Mouse (Mus musculus) testis, adult 2 months (tissue): ENCODE results near the gene Vav2. TPM values are rescaled to one million over a fixed set of nuclear protein-coding genes. Genes with fewer than 3 reads are reported as not detected.

ENCODE experiments used
- H3K27ac ChIP-seq: fragments of 200-500 bp; 2 replicates; pipeline ENCODE4 v1.5.1; 2012; ENCODE audit warnings: low read depth, low read length; ENCODE audit not compliant: control insufficient read depth, insufficient read depth
- H3K27me3 ChIP-seq: fragments of 200-500 bp; 2 replicates; pipeline ENCODE4 v1.6.1; 2012; ENCODE audit warnings: mild to moderate bottlenecking, low read length, moderate library complexity; ENCODE audit not compliant: control insufficient read depth, insufficient read depth
- H3K36me3 ChIP-seq: fragments of 200-500 bp; 2 replicates; pipeline ENCODE4 v1.6.1; 2012; ENCODE audit warnings: mild to moderate bottlenecking, low read length; ENCODE audit not compliant: control insufficient read depth, insufficient read depth
- H3K4me1 ChIP-seq: fragments of 200-500 bp; 2 replicates; pipeline ENCODE4 v1.6.1; 2012; ENCODE audit warnings: low read length; ENCODE audit not compliant: control insufficient read depth, insufficient read depth
- H3K4me3 ChIP-seq: fragments of 200-500 bp; 2 replicates; pipeline ENCODE4 v1.5.1; 2012; ENCODE audit warnings: low read depth, mild to moderate bottlenecking, low read length, moderate library complexity, mixed read lengths; ENCODE audit not compliant: control insufficient read depth
- CTCF ChIP-seq: fragments of 200-500 bp; IDR thresholded peaks from 2 replicates; pipeline ENCODE4 v1.5.1; 2012; ENCODE audit warnings: low read depth, mild to moderate bottlenecking, inconsistent platforms, low read length, moderate library complexity; ENCODE audit not compliant: control insufficient read depth, insufficient read depth, insufficient replicate concordance
- POLR2A ChIP-seq: fragments of 200-500 bp; IDR thresholded peaks from 2 replicates; pipeline ENCODE4 v1.6.1; 2012; ENCODE audit warnings: low read depth, mild to moderate bottlenecking, inconsistent platforms, low read length, moderate library complexity; ENCODE audit not compliant: control insufficient read depth
- polyA plus RNA-seq: library from polyadenylated mRNA; depleted of rRNA; stranded (reverse); fragments of >200 nt; gene quantifications from 2 replicates; pipeline ENCODE4 v1.2.3, GENCODE M21; 2012

Vav2 gene
- polyA plus RNA-seq, 1 experiment, result 35.7 TPM

DNA sequence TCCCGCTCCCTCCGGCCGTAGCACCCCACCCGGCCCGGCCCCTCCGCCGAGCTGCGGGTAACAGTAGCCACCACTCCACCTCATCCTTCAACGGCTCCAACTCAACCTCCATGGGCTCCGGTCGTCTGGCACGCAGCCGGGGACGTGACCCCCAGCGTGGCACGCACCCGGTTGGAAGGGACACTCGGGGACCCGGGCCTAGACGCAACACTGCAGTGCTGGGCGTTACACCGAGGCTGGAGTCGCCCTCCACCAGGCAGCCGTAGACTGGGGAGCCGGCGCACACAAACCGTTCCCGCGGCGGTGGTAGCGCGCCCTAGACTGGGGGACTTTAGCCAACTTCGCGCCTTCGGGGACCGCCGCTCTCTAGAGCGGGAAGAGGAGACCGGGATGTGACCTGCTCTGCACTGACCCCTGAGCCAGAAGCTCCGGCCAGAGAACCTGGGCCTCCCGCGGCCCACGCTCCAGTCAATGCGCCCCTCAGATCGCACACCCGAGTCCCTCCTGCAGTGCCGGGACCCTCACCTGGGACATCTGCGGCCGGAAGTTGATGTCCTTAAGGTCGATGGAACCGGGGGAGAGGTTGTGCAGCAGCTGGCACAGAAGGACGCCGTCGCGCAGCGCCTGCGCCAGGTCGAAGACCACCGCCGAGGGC, 955 bp downstream of the Vav2 start:
- Histone ChIP-seq H3K27me3 (no peaks in the 10 kb centered on the region), H3K4me1 (peaks cover 27% of the 10 kb centered on the region), H3K27ac (0 out of 2 replicates have a peak overlapping the region, but pooled peaks have one; percentile 19), H3K36me3 (no peaks in the 10 kb centered on the region), H3K4me3 (peak overlapping the region; percentile 85)
- no peak for TF ChIP-seq CTCF
- no peak for TF ChIP-seq POLR2A

DNA sequence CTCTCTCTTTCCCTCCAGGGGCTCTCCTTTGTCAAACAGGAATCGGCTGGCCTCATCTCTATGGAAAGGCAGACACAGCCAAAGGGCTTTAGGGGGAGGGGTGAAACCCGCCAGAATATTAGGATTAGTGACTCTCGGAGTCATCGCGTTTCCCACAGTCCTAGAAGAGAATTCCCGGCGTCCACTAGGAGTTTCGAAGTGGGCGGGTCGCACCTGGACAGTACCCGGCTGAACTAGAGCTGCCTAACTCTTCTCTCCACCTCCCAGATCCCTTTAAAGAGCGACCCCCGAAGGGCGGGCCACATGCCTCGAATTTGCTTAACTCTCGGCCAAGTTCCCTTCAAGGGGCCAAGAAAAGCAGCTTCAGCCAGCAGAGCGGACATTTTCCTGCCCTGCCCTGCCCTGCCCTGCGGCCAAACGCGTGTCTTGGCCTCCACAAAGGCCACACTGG, 1.6 kb downstream of the Vav2 start:
- Histone ChIP-seq H3K4me3 (peak overlapping the region; percentile 85), H3K27ac (no peak overlapping the region), H3K36me3 (no peaks in the 10 kb centered on the region), H3K4me1 (peaks cover 27% of the 10 kb centered on the region), H3K27me3 (no peaks in the 10 kb centered on the region)
- TF ChIP-seq CTCF (no peak), POLR2A (no peak)

DNA sequence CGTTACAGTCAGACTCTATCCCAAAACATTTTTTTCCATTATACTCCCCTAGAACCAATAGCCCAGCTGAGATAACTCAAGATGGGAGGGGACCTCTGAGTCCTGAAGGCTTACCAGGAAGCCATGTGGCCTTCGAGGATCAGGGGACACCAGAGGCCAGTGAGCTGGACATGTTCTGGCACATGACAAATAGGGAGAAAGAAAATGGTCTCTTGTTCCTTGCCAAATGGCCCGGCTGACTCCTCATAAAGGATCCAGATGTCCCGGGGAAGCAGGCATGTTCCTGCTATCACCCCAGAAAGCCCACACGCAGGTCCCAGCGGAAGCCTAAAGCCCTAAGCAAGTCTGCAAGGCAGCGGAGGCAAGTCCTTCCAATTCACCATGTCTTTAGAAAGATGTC, 3.2 kb downstream of the Vav2 start:
- H3K27me3 ChIP-seq, result no peaks in the 10 kb centered on the region
- H3K4me1 ChIP-seq, result peaks cover 27% of the 10 kb centered on the region
- H3K4me3 ChIP-seq, result no peak overlapping the region
- no peak overlapping the region for H3K27ac ChIP-seq
- no peaks in the 10 kb centered on the region for H3K36me3 ChIP-seq
- TF ChIP-seq POLR2A (no peak), CTCF (no peak)

DNA sequence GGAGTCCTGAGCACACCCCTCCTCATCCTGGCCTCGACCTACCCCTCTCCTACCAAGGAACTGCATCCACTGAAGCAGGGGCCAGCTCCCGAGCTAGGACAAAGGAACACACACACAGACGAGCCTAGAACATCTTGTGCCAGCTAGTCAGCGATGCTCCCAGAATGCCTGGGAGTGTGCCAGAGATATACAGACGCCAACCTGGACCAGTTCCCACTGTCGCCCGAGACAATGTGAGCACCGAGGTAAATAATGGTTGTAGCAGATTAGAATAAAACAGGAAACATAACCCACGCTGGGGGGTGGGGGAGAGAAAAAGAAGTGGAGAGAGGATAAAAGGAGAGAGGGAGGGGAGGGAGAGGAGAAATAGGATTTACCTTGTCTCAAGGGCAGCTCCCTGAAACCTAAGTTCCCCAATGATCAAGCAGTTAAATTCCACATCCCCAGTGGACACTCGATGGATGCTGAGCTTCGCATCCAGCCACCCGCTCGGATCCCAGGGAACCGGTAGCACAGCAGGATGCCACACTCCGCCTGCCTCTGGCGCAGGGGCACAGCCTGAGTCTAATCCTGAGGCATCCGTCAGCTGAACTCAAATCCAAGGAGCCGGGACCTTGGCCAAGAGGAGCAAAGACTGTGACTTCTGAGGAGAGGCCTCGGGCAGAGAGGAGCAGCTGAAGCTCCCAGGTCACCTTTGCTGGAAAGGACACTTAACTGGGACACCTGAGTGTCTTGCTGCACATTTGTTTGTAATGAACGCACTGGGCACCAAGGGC, 5.4 kb downstream of the Vav2 start:
- no peak overlapping the region for H3K4me3 ChIP-seq
- no peak overlapping the region for H3K27ac ChIP-seq

DNA sequence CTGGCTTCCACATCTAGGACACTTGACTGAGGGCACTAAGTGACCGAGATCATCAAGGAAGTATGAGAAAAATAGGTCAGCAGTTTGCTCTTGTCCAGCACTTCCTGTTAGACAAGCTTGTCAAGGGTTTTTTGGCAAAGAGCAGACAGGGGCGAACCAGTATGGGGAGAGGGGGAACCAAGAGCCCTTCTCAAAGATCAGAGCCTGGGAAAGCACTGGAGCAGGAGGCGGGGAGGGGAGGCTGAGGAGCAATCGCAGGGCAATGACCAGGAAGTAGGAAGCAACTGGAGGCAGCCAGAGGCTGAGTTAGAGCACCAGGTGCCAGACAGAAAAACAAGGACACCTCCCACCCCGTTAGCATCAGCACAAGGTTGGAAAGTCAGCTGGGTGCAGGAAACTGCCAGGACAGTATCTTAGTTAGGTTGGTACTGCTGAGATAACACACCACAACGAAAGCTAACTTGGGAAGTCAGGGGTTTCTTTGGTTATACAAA, 8.2 kb downstream of the Vav2 start:
- Histone ChIP-seq H3K27me3 (no peaks in the 10 kb centered on the region), H3K27ac (no peak overlapping the region), H3K4me3 (no peak overlapping the region), H3K4me1 (peaks cover 2% of the 10 kb centered on the region), H3K36me3 (no peaks in the 10 kb centered on the region)
- TF ChIP-seq CTCF (no peak), POLR2A (no peak)

More for the DNA sequence above, 5.4 kb downstream of the Vav2 start:
- no peaks in the 10 kb centered on the region for H3K36me3 ChIP-seq
- H3K4me1 ChIP-seq, result peaks cover 17% of the 10 kb centered on the region
- TF ChIP-seq POLR2A (no peak), CTCF (no peak)
- no peaks in the 10 kb centered on the region for H3K27me3 ChIP-seq

DNA sequence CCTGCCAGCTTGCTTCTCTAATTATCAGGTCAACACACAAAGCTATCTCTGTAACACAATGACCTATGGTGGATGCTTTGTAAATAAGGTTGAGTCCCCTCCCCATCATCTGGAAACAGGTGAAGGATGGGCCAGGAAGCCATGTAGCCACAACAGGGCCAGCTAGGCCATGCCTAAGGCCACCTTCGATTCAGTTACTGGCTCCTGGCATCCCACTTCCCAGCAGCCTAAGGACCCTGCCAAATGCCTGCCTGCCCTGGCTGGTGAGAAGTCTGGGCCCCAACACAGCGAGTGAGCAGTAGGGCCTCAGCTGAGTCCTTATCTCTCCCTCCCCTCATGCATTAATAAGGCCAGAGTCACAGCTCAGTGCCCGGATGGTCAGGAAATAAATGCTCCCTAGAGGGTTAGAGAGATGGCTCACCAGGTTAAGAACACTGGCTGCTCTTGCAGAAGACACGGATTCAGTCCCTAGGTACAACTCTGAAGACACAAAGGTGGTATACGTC, 9.1 kb downstream of the Vav2 start:
- Histone ChIP-seq H3K4me3 (no peak overlapping the region), H3K4me1 (peaks cover 2% of the 10 kb centered on the region), H3K36me3 (no peaks in the 10 kb centered on the region), H3K27ac (no peak overlapping the region), H3K27me3 (no peaks in the 10 kb centered on the region)
- TF ChIP-seq CTCF, result no peak
- no peak for TF ChIP-seq POLR2A

DNA sequence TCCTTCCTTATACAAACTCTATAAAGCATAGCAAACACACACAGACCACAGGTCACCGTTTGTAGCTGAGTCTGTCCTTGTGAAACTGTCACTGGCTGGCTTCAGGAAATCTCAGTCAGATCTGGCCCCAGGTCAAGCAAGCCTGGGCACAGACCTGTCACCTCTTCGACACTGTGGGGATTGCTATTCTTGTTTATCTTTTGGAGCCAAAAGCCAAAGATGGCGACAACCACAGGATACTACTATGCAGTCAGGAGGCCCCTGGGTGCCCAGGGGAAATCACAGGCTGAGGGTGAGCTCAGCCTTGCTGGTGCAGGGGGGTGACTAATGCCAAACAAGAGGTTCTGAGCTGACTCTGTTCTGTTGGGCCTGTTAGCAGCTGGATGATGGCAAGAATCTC, 10.4 kb downstream of the Vav2 start:
- Histone ChIP-seq H3K4me3 (no peak overlapping the region), H3K27ac (no peak overlapping the region), H3K4me1 (peaks cover 2% of the 10 kb centered on the region), H3K27me3 (no peaks in the 10 kb centered on the region), H3K36me3 (no peaks in the 10 kb centered on the region)
- TF ChIP-seq POLR2A, result no peak
- TF ChIP-seq CTCF, result no peak
